Mouse (Mus musculus) intestine, embryonic 15.5 days (tissue): Measurements from ENCODE around the gene Hba-x. TPM values are rescaled to one million over a fixed set of nuclear protein-coding genes. Genes with fewer than 3 reads are reported as not detected.

Source experiments
- ATAC-seq: fragments of 200-750 bp; cut with Nextera tagmentation; 2 replicates; pipeline ENCODE4 v1.8.0; 2017; ENCODE audit warnings: moderate TSS enrichment, moderate library complexity
- H3K27ac ChIP-seq: fragments of 300-500 bp; sonication (generic); 2 replicates; pipeline ENCODE4 v1.5.1; 2015; ENCODE audit warnings: mild to moderate bottlenecking, inconsistent platforms
- H3K27me3 ChIP-seq: fragments of 300-500 bp; sonication (generic); replicated peaks from 2 replicates; pipeline ENCODE4 v1.6.1; 2015; ENCODE audit warnings: inconsistent platforms
- H3K36me3 ChIP-seq: fragments of 300-500 bp; sonication (generic); 2 replicates; pipeline ENCODE4 v1.6.1; 2015; ENCODE audit warnings: inconsistent platforms
- H3K4me1 ChIP-seq: fragments of 300-500 bp; sonication (generic); replicated peaks from 2 replicates; pipeline ENCODE4 v1.6.1; 2015; ENCODE audit warnings: inconsistent platforms
- H3K4me2 ChIP-seq: fragments of 300-500 bp; sonication (generic); replicated peaks from 2 replicates; pipeline ENCODE4 v1.6.1; 2015; ENCODE audit warnings: mild to moderate bottlenecking, inconsistent platforms
- H3K4me3 ChIP-seq: fragments of 300-500 bp; sonication (generic); replicated peaks from 2 replicates; pipeline ENCODE4 v1.5.1; 2015; ENCODE audit warnings: inconsistent platforms
- H3K9ac ChIP-seq: fragments of 300-500 bp; sonication (generic); 2 replicates; pipeline ENCODE4 v1.6.1; 2015; ENCODE audit warnings: inconsistent platforms
- H3K9me3 ChIP-seq: fragments of 300-500 bp; sonication (generic); 2 replicates; pipeline ENCODE4 v1.6.1; 2016; ENCODE audit warnings: inconsistent platforms
- WGBS: fragments of 180-500 bp; shearing (Covaris S2); methylation state at CpG from one replicate; pipeline ENCODE4 v1.1.7; 2015; 5-methylcytosine and 5-hydroxymethylcytosine counted together
- polyA plus RNA-seq: library from polyadenylated mRNA; unstranded; fragments of >200 nt; fragmentation: Nextera tagmentation; extraction: Ambion mirVana; gene quantifications from 2 replicates; pipeline ENCODE4 v1.2.1, GENCODE M21; 2015

The Hba-x gene
- polyA plus RNA-seq = 36.3 and 48.2 TPM in 2 replicates

- H3K36me3 ChIP-seq = no peaks in the 10 kb centered on the region
- H3K4me3 ChIP-seq = no peak within 1 kb of the TSS
- H3K27me3 ChIP-seq = peaks cover 22% of the 10 kb centered on the region
- no peak within 1 kb of the TSS for H3K4me2 ChIP-seq
- WGBS = 70% methylated on average over 3 of the region's 3 CpGs
- no peak for ATAC-seq
- no peaks in the 10 kb centered on the region for H3K9me3 ChIP-seq
- no peak within 1 kb of the TSS for H3K27ac ChIP-seq
- H3K9ac ChIP-seq = no peak within 1 kb of the TSS; the same call in 1 of the 2 replicates
- no peaks in the 10 kb centered on the region for H3K4me1 ChIP-seq
Observed at GRCm38 (mm10) chr11:32276347-32276746, at the start of gene Hba-x. Hba-x (plus strand) TSS chr11:32276400.

- peak overlapping the region; percentile 74 for H3K4me2 ChIP-seq
- no peaks in the 10 kb centered on the region for H3K27me3 ChIP-seq
- ATAC-seq = no peak
- peak overlapping the region; percentile 91 for H3K27ac ChIP-seq
- H3K9ac ChIP-seq = peak overlapping the region; percentile 67
- peak overlapping the region; percentile 63 for H3K4me3 ChIP-seq
- peaks cover 40% of the 10 kb centered on the region for H3K4me1 ChIP-seq
- H3K36me3 ChIP-seq = peaks cover 14% of the 10 kb centered on the region
- WGBS = 36% methylated on average over 1 of the region's 1 CpGs
- no peaks in the 10 kb centered on the region for H3K9me3 ChIP-seq
Observed at GRCm38 (mm10) chr11:32227041-32227440, 49.2 kb upstream of the Hba-x start.

GRCm38 (mm10) chr11:32227555-32227954 lies 48.6 kb upstream of the Hba-x start:
- no peak overlapping the region for H3K4me3 ChIP-seq
- WGBS = 88% methylated on average over 9 of the region's 9 CpGs
- H3K27me3 ChIP-seq = no peaks in the 10 kb centered on the region
- H3K36me3 ChIP-seq = peaks cover 15% of the 10 kb centered on the region
- no peaks in the 10 kb centered on the region for H3K9me3 ChIP-seq
- no peak overlapping the region for H3K9ac ChIP-seq
- H3K4me2 ChIP-seq = peak overlapping the region; percentile 74; the same call in 1 of the 2 replicates
- peaks cover 36% of the 10 kb centered on the region for H3K4me1 ChIP-seq
- no peak for ATAC-seq
- H3K27ac ChIP-seq = no peak overlapping the region

- Histone ChIP-seq H3K27ac (no peak overlapping the region), H3K4me2 (no peak overlapping the region), H3K27me3 (no peaks in the 10 kb centered on the region), H3K4me1 (peaks cover 28% of the 10 kb centered on the region), H3K9me3 (no peaks in the 10 kb centered on the region), H3K36me3 (peaks cover 15% of the 10 kb centered on the region), H3K4me3 (no peak overlapping the region), H3K9ac (no peak overlapping the region)
- ATAC-seq = no peak
- 83% methylated on average over 3 of the region's 3 CpGs for WGBS
Observed at GRCm38 (mm10) chr11:32228292-32228845, 47.8 kb upstream of the Hba-x start.

GRCm38 (mm10) chr11:32230220-32230619 lies 46.0 kb upstream of the Hba-x start:
- Histone ChIP-seq H3K4me3 (no peak overlapping the region), H3K27ac (no peak overlapping the region), H3K4me2 (no peak overlapping the region), H3K4me1 (peaks cover 25% of the 10 kb centered on the region), H3K27me3 (no peaks in the 10 kb centered on the region), H3K36me3 (peaks cover 23% of the 10 kb centered on the region), H3K9ac (no peak overlapping the region), H3K9me3 (no peaks in the 10 kb centered on the region)
- 84% methylated on average over 4 of the region's 4 CpGs for WGBS
- no peak for ATAC-seq

GRCm38 (mm10) chr11:32231125-32231524 lies 45.1 kb upstream of the Hba-x start:
- Histone ChIP-seq H3K27me3 (no peaks in the 10 kb centered on the region), H3K27ac (no peak overlapping the region), H3K36me3 (peaks cover 23% of the 10 kb centered on the region), H3K4me3 (no peak overlapping the region), H3K4me1 (peaks cover 24% of the 10 kb centered on the region), H3K9ac (no peak overlapping the region), H3K9me3 (no peaks in the 10 kb centered on the region), H3K4me2 (no peak overlapping the region)
- ATAC-seq = no peak
- 93% methylated on average over 2 of the region's 2 CpGs for WGBS

- 69% methylated on average over 10 of the region's 10 CpGs for WGBS
- peak; percentile 14; the same call in 1 of the 2 replicates for ATAC-seq
Observed at GRCm38 (mm10) chr11:32232848-32233247, 43.4 kb upstream of the Hba-x start.

GRCm38 (mm10) chr11:32233895-32234294 lies 42.3 kb upstream of the Hba-x start:
- H3K4me2 ChIP-seq = no peak overlapping the region
- no peak overlapping the region for H3K27ac ChIP-seq
- 88% methylated on average over 3 of the region's 3 CpGs for WGBS
- no peaks in the 10 kb centered on the region for H3K27me3 ChIP-seq
- no peak overlapping the region for H3K9ac ChIP-seq
- no peaks in the 10 kb centered on the region for H3K9me3 ChIP-seq
- peaks cover 23% of the 10 kb centered on the region for H3K36me3 ChIP-seq
- ATAC-seq = no peak
- peaks cover 22% of the 10 kb centered on the region for H3K4me1 ChIP-seq
- H3K4me3 ChIP-seq = no peak overlapping the region

More at GRCm38 (mm10) chr11:32232848-32233247, 43.4 kb upstream of the Hba-x start:
- no peaks in the 10 kb centered on the region for H3K9me3 ChIP-seq
- H3K4me3 ChIP-seq = no peak overlapping the region
- H3K9ac ChIP-seq = no peak overlapping the region
- H3K4me2 ChIP-seq = no peak overlapping the region
- peaks cover 23% of the 10 kb centered on the region for H3K36me3 ChIP-seq
- peaks cover 21% of the 10 kb centered on the region for H3K4me1 ChIP-seq
- H3K27ac ChIP-seq = no peak overlapping the region
- H3K27me3 ChIP-seq = no peaks in the 10 kb centered on the region

GRCm38 (mm10) chr11:32234816-32235485 lies 41.2 kb upstream of the Hba-x start:
- peak overlapping the region; percentile 56; the same call in 1 of the 2 replicates for H3K27ac ChIP-seq
- no peak overlapping the region for H3K4me3 ChIP-seq
- H3K4me2 ChIP-seq = no peak overlapping the region
- H3K4me1 ChIP-seq = peaks cover 22% of the 10 kb centered on the region
- H3K27me3 ChIP-seq = no peaks in the 10 kb centered on the region
- H3K9ac ChIP-seq = no peak overlapping the region
- no peak for ATAC-seq
- H3K36me3 ChIP-seq = peaks cover 29% of the 10 kb centered on the region
- 79% methylated on average over 6 of the region's 6 CpGs for WGBS
- no peaks in the 10 kb centered on the region for H3K9me3 ChIP-seq

- Histone ChIP-seq H3K9ac (no peak overlapping the region), H3K36me3 (peaks cover 23% of the 10 kb centered on the region), H3K4me1 (peaks cover 22% of the 10 kb centered on the region), H3K9me3 (no peaks in the 10 kb centered on the region), H3K27me3 (no peaks in the 10 kb centered on the region), H3K27ac (no peak overlapping the region), H3K4me3 (no peak overlapping the region), H3K4me2 (no peak overlapping the region)
- ATAC-seq = peak; percentile 37
- WGBS = 27% methylated on average over 3 of the region's 3 CpGs
Observed at GRCm38 (mm10) chr11:32235646-32236045, 40.6 kb upstream of the Hba-x start.

GRCm38 (mm10) chr11:32236132-32236531 lies 40.1 kb upstream of the Hba-x start:
- ATAC-seq = no peak
- Histone ChIP-seq H3K4me1 (peaks cover 22% of the 10 kb centered on the region), H3K9ac (no peak overlapping the region), H3K4me3 (no peak overlapping the region), H3K4me2 (no peak overlapping the region), H3K9me3 (no peaks in the 10 kb centered on the region), H3K27me3 (no peaks in the 10 kb centered on the region), H3K36me3 (peaks cover 23% of the 10 kb centered on the region), H3K27ac (peak overlapping the region; percentile 56; the same call in 1 of the 2 replicates)
- WGBS = 73% methylated on average over 2 of the region's 2 CpGs

- no peak for ATAC-seq
- Histone ChIP-seq H3K4me1 (peaks cover 22% of the 10 kb centered on the region), H3K4me3 (no peak overlapping the region), H3K9me3 (no peaks in the 10 kb centered on the region), H3K9ac (no peak overlapping the region), H3K27me3 (no peaks in the 10 kb centered on the region), H3K4me2 (no peak overlapping the region), H3K27ac (no peak overlapping the region), H3K36me3 (peaks cover 16% of the 10 kb centered on the region)
- 62% methylated on average over 9 of the region's 9 CpGs for WGBS
Observed at GRCm38 (mm10) chr11:32236712-32237410, 39.3 kb upstream of the Hba-x start.
